Mouse (Mus musculus) cerebellum, adult 2 months (tissue): Measurements from ENCODE around the gene Scfd2.

Experiments
- CTCF ChIP-seq: fragments of 200-500 bp; IDR thresholded peaks from 2 replicates; pipeline ENCODE4 v1.5.1; 2011; ENCODE audit warnings: low read depth, mild to moderate bottlenecking, control low read depth, low read length, moderate library complexity, borderline replicate concordance; ENCODE audit not compliant: insufficient read depth
- POLR2A ChIP-seq: fragments of 200-500 bp; IDR thresholded peaks from 2 replicates; pipeline ENCODE4 v1.6.1; 2011; ENCODE audit warnings: low read length, control low read depth, borderline replicate concordance; ENCODE audit not compliant: insufficient read depth

DNA sequence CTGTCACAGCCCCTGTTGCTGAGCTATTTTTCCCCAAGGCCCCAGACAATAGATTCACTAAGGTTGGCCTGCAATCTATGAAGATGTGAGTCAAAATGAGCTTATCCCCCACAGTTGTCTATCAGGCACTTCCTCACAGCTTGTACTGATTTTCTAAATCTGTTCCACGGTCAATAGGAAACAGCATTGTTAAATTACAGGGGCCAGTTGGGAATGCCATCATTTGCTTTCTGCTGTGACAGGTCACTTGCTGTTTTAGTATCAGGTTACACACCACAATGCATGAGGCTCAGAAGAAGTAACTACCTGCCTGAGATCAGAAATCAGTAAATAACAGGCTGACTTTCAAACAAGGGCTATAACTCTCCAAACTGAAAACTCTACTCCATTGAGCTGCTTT lies 168.3 kb downstream of the Scfd2 start:
- TF ChIP-seq POLR2A = no peak
- TF ChIP-seq CTCF = no peak
